Mouse (Mus musculus): ENCODE data around the gene Prdm10.
A peak's percentile ranks its signal among the peaks of the same experiment; 100 is the strongest.

Prdm10 gene

GRCm38 (mm10) chr9:31354051-31354450, 73.7 kb downstream of the Prdm10 start:
- DNase-seq (ENCODE audit: low spot score in 2 of 2), result no peak

GRCm38 (mm10) chr9:31363698-31364609, 83.6 kb downstream of the Prdm10 start:
- no peak for DNase-seq (ENCODE audit: low spot score in 2 of 2)

- no peak for DNase-seq (ENCODE audit: low spot score in 2 of 2)
These were observed 84.7 kb downstream of the Prdm10 start for GRCm38 (mm10) chr9:31365086-31365485.

- no peak for DNase-seq (ENCODE audit: low spot score in 2 of 2)
These were observed 91.4 kb downstream of the Prdm10 start for GRCm38 (mm10) chr9:31371740-31372139.

- DNase-seq (ENCODE audit: low spot score in 2 of 2), result no peak
These were observed 96.3 kb downstream of the Prdm10 start for GRCm38 (mm10) chr9:31376661-31377060.

GRCm38 (mm10) chr9:31384786-31385499, 104.6 kb downstream of the Prdm10 start:
- DNase-seq (ENCODE audit: low spot score in 2 of 2), result no peak

- no peak for DNase-seq (ENCODE audit: low spot score in 2 of 2)
These were observed 105.1 kb downstream of the Prdm10 start for GRCm38 (mm10) chr9:31385500-31385869.

- DNase-seq (ENCODE audit: low spot score in 2 of 2), result peak; percentile 96 to 98
These were observed 105.6 kb downstream of the Prdm10 start, which contains the start of gene Nfrkb for GRCm38 (mm10) chr9:31385947-31386354. Gene Nfrkb, plus strand, starts transcription at chr9:31386192.

- peak; percentile 14 to 28 for DNase-seq (ENCODE audit: low spot score in 2 of 2)
These were observed 106.2 kb downstream of the Prdm10 start for GRCm38 (mm10) chr9:31386368-31387180.

GRCm38 (mm10) chr9:31387206-31387605, 106.9 kb downstream of the Prdm10 start:
- no peak for DNase-seq (ENCODE audit: low spot score in 2 of 2)

- peak; percentile 37 to 71 for DNase-seq (ENCODE audit: low spot score in 2 of 2)
These were observed 120.1 kb downstream of the Prdm10 start for GRCm38 (mm10) chr9:31400441-31400840.

- DNase-seq (ENCODE audit: low spot score in 2 of 2), result no peak
These were observed 124.0 kb downstream of the Prdm10 start for GRCm38 (mm10) chr9:31404311-31404710.

GRCm38 (mm10) chr9:31405217-31405616, 124.9 kb downstream of the Prdm10 start:
- peak in 1 of 2 experiments; percentile 15 for DNase-seq (ENCODE audit: low spot score in 2 of 2)

GRCm38 (mm10) chr9:31412165-31412564, 131.8 kb downstream of the Prdm10 start:
- no peak for DNase-seq (ENCODE audit: low spot score in 2 of 2)

GRCm38 (mm10) chr9:31418821-31419220, 138.5 kb downstream of the Prdm10 start:
- DNase-seq (ENCODE audit: low spot score in 2 of 2), result no peak

GRCm38 (mm10) chr9:31422143-31422542, 141.8 kb downstream of the Prdm10 start:
- no peak for DNase-seq (ENCODE audit: low spot score in 2 of 2)

- DNase-seq (ENCODE audit: low spot score in 2 of 2), result no peak
These were observed 148.6 kb downstream of the Prdm10 start for GRCm38 (mm10) chr9:31428971-31429370.

GRCm38 (mm10) chr9:31430011-31430410, 149.7 kb downstream of the Prdm10 start:
- DNase-seq (ENCODE audit: low spot score in 2 of 2), result no peak
